Comparison of ENCODE assay signal across 10 mouse cellular contexts in genomic region chr12:25310293-25310946, GRCm38 (mm10).
DNase-seq lines count a peak whose midpoint lies in the region; ATAC-seq and TF ChIP-seq lines count a peak whose summit lies in the region.
"Had no signal": no experiment of that assay in that cellular context is flagged by ENCODE, and none has a peak within 500 bp of the region (broad histone marks: within the 10 kb centered on the region; RNA-seq: fewer than 3 reads in every experiment).

No protein-coding gene starts in this region.

- no peak for TF ChIP-seq POLR2A in MEL (IDR thresholded peaks at IDR 0.05; ENCODE audit: control insufficient read depth in 1 of 2, insufficient read depth in 1 of 2, low read depth in 1 of 2, low read length in 2 of 2, poor library complexity in 1 of 2)

- no peak for TF ChIP-seq CTCF in MEL (IDR thresholded peaks at IDR 0.05 in 2 of 3, conservative IDR thresholded peaks at IDR 0.05 in 1 of 3; ENCODE audit: control insufficient read depth in 1 of 3, insufficient read depth in 1 of 3, low read depth in 2 of 3, low read length in 3 of 3, poor library complexity in 1 of 3, severe bottlenecking in 1 of 3)

- H3K4me3 ChIP-seq in MEL (ENCODE audit: control insufficient read depth in 1 of 2, insufficient read depth in 1 of 2, low read depth in 2 of 2, low read length in 2 of 2), result no peak overlapping the region
- no peak overlapping the region for H3K4me3 ChIP-seq in limb, embryonic 11.5 days (ENCODE audit: low read depth, low read length)
- H3K4me3 ChIP-seq in hindbrain, embryonic 13.5 days, result no peak overlapping the region
- H3K4me3 ChIP-seq: forebrain, embryonic 12.5 days; midbrain, embryonic 12.5 days had no signal

- no peak for ATAC-seq in limb, embryonic 11.5 days (ENCODE audit: insufficient number of reproducible peaks, low FRiP score, low TSS enrichment, low read depth)
- ATAC-seq in hindbrain, embryonic 13.5 days (ENCODE audit: low FRiP score), result no peak

- H3K4me2 ChIP-seq in limb, embryonic 11.5 days (ENCODE audit: low read depth, severe bottlenecking), result no peak overlapping the region
- no peak overlapping the region for H3K4me2 ChIP-seq in hindbrain, embryonic 13.5 days
- H3K4me2 ChIP-seq: forebrain, embryonic 12.5 days; midbrain, embryonic 12.5 days had no signal

- H3K27ac ChIP-seq in MEL (ENCODE audit: control insufficient read depth, low read depth, low read length), result no peak overlapping the region
- H3K27ac ChIP-seq in limb, embryonic 11.5 days (replicated peaks; ENCODE audit: low read depth, low read length), result no peak overlapping the region
- no peak overlapping the region for H3K27ac ChIP-seq in hindbrain, embryonic 13.5 days
- H3K27ac ChIP-seq: forebrain, embryonic 12.5 days; midbrain, embryonic 12.5 days had no signal

- WGBS in limb, embryonic 11.5 days, result 32% methylated on average over 6 of the region's 6 CpGs
- 72% methylated on average over 6 of the region's 6 CpGs for WGBS in hindbrain, embryonic 13.5 days

- no peak for TF ChIP-seq RAD21 in MEL (IDR thresholded peaks at IDR 0.05; ENCODE audit: low read depth, low read length)

- peak; percentile 79 for DNase-seq in heart, adult 11 months
- DNase-seq in heart, adult 9 months (ENCODE audit: low spot score in 2 of 2), result no peak
- peak; percentile 18 for DNase-seq in MEL (ENCODE audit: low read depth, low spot score)
- peak; percentile 30 for DNase-seq in embryo, embryonic 11 days
- DNase-seq in limb, embryonic 11.5 days (ENCODE audit: low spot score), result peak; percentile 23
- DNase-seq in right cerebral cortex, postnatal 10 days (ENCODE audit: low spot score in 2 of 2), result no peak
- no peak for DNase-seq in natural killer cell, adult 2 months (ENCODE audit: low spot score in 2 of 2)

- H3K9me3 ChIP-seq in MEL (replicated peaks; ENCODE audit: insufficient read depth, low read length), result no peaks in the 10 kb centered on the region
- no peaks in the 10 kb centered on the region for H3K9me3 ChIP-seq in limb, embryonic 11.5 days (ENCODE audit: control insufficient read depth, low read length)
- no peaks in the 10 kb centered on the region for H3K9me3 ChIP-seq in hindbrain, embryonic 13.5 days
- H3K9me3 ChIP-seq: forebrain, embryonic 12.5 days; midbrain, embryonic 12.5 days had no signal

- H3K27me3 ChIP-seq in MEL (ENCODE audit: control insufficient read depth in 1 of 2, insufficient read depth in 2 of 2, low read length in 2 of 2), result no peaks in the 10 kb centered on the region
- no peaks in the 10 kb centered on the region for H3K27me3 ChIP-seq in limb, embryonic 11.5 days (ENCODE audit: control insufficient read depth, insufficient read depth, low read length)
- no peaks in the 10 kb centered on the region for H3K27me3 ChIP-seq in hindbrain, embryonic 13.5 days
- H3K27me3 ChIP-seq: forebrain, embryonic 12.5 days; midbrain, embryonic 12.5 days had no signal

- H3K79me2 ChIP-seq in MEL (ENCODE audit: control insufficient read depth, insufficient read depth, low read length, poor library complexity), result no peaks in the 10 kb centered on the region

- H3K4me1 ChIP-seq in MEL (ENCODE audit: control insufficient read depth in 1 of 2, insufficient read depth in 2 of 2, low read length in 2 of 2), result no peaks in the 10 kb centered on the region
- H3K4me1 ChIP-seq in limb, embryonic 11.5 days (ENCODE audit: control insufficient read depth, insufficient read depth, low read length), result 0 out of 2 replicates have a peak, but pooled peaks cover 5% of the 10 kb centered on the region
- no peaks in the 10 kb centered on the region for H3K4me1 ChIP-seq in hindbrain, embryonic 13.5 days (replicated peaks)
- H3K4me1 ChIP-seq: forebrain, embryonic 12.5 days; midbrain, embryonic 12.5 days had no signal

- no peak overlapping the region for H3K9ac ChIP-seq in MEL (ENCODE audit: control insufficient read depth, low read depth, low read length, poor library complexity, severe bottlenecking)
- H3K9ac ChIP-seq in limb, embryonic 11.5 days (ENCODE audit: low read length), result no peak overlapping the region
- no peak overlapping the region for H3K9ac ChIP-seq in hindbrain, embryonic 13.5 days
- H3K9ac ChIP-seq: forebrain, embryonic 12.5 days; midbrain, embryonic 12.5 days had no signal

- TF ChIP-seq EP300 in MEL (IDR thresholded peaks at IDR 0.05; ENCODE audit: low read depth in 1 of 2, low read length in 2 of 2), result no peak

- no peaks in the 10 kb centered on the region for H3K36me3 ChIP-seq in MEL (ENCODE audit: control insufficient read depth in 1 of 2, insufficient read depth in 2 of 2, low read length in 2 of 2)
- H3K36me3 ChIP-seq in limb, embryonic 11.5 days (ENCODE audit: control insufficient read depth, insufficient read depth, low read length), result no peaks in the 10 kb centered on the region
- H3K36me3 ChIP-seq in hindbrain, embryonic 13.5 days, result no peaks in the 10 kb centered on the region
- H3K36me3 ChIP-seq: forebrain, embryonic 12.5 days; midbrain, embryonic 12.5 days had no signal

TF ChIP-seq in MEL, 35 proteins besides CTCF, POLR2A, EP300 and RAD21:
- no peak for TF ChIP-seq ZMIZ1 (IDR thresholded peaks at IDR 0.05; ENCODE audit: low read depth, low read length)
- no peak for TF ChIP-seq RCOR1 (IDR thresholded peaks at IDR 0.05; ENCODE audit: low read depth, low read length)
- no peak for TF ChIP-seq MAFK (IDR thresholded peaks at IDR 0.05; ENCODE audit: borderline replicate concordance, low read depth, low read length)
- no peak for TF ChIP-seq GATA1 (IDR thresholded peaks at IDR 0.05; ENCODE audit: low read depth, low read length)
- TF ChIP-seq MAX (IDR thresholded peaks at IDR 0.05; ENCODE audit: low read length), result no peak
- TF ChIP-seq USF1 (IDR thresholded peaks at IDR 0.05; ENCODE audit: low read depth, low read length), result no peak
- no peak for TF ChIP-seq MXI1 (IDR thresholded peaks at IDR 0.05; ENCODE audit: low read depth, low read length)
- no peak for TF ChIP-seq NELFE (IDR thresholded peaks at IDR 0.05; ENCODE audit: low read depth, low read length)
- no peak for TF ChIP-seq ZNF384 (IDR thresholded peaks at IDR 0.05; ENCODE audit: low read depth, low read length)
- TF ChIP-seq SMC3 (IDR thresholded peaks at IDR 0.05; ENCODE audit: low read depth, low read length), result no peak
- no peak for TF ChIP-seq TBP (IDR thresholded peaks at IDR 0.05; ENCODE audit: low read depth, low read length)
- TF ChIP-seq CHD1 (IDR thresholded peaks at IDR 0.05; ENCODE audit: low read depth, low read length), result no peak
- no peak for TF ChIP-seq USF2 (IDR thresholded peaks at IDR 0.05; ENCODE audit: borderline replicate concordance in 1 of 2, insufficient read depth in 1 of 2, low read depth in 1 of 2, low read length in 2 of 2)

Comparison
In these comparisons a context has a peak if more than half of its experiments do, and no peak if none do; other contexts are left out.
1. DNase-seq: peak in heart, adult 11 months (single experiment), MEL (single experiment), embryo, embryonic 11 days (single experiment) and limb, embryonic 11.5 days (single experiment); none in heart, adult 9 months (0 of 2), right cerebral cortex, postnatal 10 days (0 of 2) and natural killer cell, adult 2 months (0 of 2).